Mouse (Mus musculus): ENCODE measurements around the gene Pbx1. TPM values are rescaled to one million over a fixed set of nuclear protein-coding genes. Genes with fewer than 3 reads are reported as not detected.

Gene Pbx1
- polyA plus RNA-seq, 1 experiment from 2014 or later, result 2.0 TPM

DNA sequence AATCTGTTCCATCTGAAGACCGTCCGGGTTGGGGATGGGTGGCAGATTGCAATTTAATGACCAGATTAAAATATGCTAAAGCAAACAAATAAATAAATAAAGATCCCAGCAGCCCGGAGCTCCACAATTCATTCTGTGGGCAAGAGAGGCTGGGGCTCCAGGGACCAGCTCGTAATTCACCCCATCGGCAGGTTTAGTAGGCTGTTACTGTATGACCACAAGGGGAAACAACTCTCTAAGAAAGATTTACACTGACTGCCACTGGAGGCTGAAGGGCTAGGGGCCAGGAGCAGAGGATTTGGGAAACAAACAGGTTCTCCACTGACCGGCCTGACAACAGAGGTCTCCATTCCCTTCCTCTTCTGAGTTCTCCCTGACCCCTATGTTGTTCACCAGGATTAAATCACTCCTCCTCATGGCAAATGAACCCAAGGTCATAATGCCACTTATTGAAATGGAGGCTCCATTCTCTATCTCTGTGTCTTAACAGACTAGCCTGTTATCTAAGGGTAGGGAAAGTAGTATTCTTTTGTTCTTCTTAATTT, 292.9 kb downstream of the Pbx1 start:
- ATAC-seq (ENCODE audit: insufficient read depth), result no peak
- no peaks in the 10 kb centered on the region for H3K27me3 ChIP-seq
- no peak overlapping the region for H3K27ac ChIP-seq (replicated peaks)
- 59% methylated on average over 6 of the region's 6 CpGs for WGBS (ENCODE audit: insufficient replicate concordance)
- H3K9ac ChIP-seq, result no peak overlapping the region
- no peaks in the 10 kb centered on the region for H3K9me3 ChIP-seq (replicated peaks)
- no peaks in the 10 kb centered on the region for H3K4me1 ChIP-seq (replicated peaks)
- no peak overlapping the region for H3K4me3 ChIP-seq (replicated peaks)
- no peak overlapping the region for H3K4me2 ChIP-seq
- no peaks in the 10 kb centered on the region for H3K36me3 ChIP-seq (replicated peaks)

- WGBS (ENCODE audit: insufficient replicate concordance), result 56% methylated on average over 4 of the region's 4 CpGs
- Histone ChIP-seq H3K9ac (no peak overlapping the region), H3K27me3 (no peaks in the 10 kb centered on the region), H3K9me3 (replicated peaks) (no peaks in the 10 kb centered on the region), H3K4me1 (replicated peaks) (no peaks in the 10 kb centered on the region), H3K4me2 (no peak overlapping the region), H3K27ac (replicated peaks) (no peak overlapping the region), H3K36me3 (replicated peaks) (no peaks in the 10 kb centered on the region), H3K4me3 (replicated peaks) (no peak overlapping the region)
- no peak for ATAC-seq (ENCODE audit: insufficient read depth)
Observed at GRCm38 (mm10) chr1:168138669-168139068, 293.4 kb downstream of the Pbx1 start.

DNA sequence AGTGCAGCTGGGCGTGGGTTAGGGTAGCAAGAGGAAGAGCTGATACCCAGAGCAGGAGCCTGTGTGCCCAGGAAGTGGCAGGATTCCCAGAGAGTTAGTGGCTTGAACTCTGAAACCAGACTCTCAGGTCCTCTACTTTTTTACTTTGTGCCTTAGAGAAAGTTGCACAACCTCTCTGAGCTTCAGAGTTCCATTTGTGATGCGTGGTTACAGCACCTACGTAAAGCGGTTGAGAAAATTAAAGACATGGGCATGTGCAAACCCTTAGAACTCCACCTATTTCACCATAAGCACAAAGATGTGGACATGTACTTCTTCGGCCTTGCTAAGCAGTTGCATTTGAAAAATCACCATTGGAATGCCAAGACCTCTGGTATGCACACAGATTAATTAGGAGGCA, 294.2 kb downstream of the Pbx1 start:
- ATAC-seq (ENCODE audit: insufficient read depth), result no peak
- Histone ChIP-seq H3K27me3 (no peaks in the 10 kb centered on the region), H3K4me2 (no peak overlapping the region), H3K9ac (no peak overlapping the region), H3K27ac (replicated peaks) (no peak overlapping the region), H3K4me1 (replicated peaks) (no peaks in the 10 kb centered on the region), H3K9me3 (replicated peaks) (no peaks in the 10 kb centered on the region), H3K36me3 (replicated peaks) (no peaks in the 10 kb centered on the region), H3K4me3 (replicated peaks) (no peak overlapping the region)
- WGBS (ENCODE audit: insufficient replicate concordance), result 63% methylated on average over 5 of the region's 5 CpGs

DNA sequence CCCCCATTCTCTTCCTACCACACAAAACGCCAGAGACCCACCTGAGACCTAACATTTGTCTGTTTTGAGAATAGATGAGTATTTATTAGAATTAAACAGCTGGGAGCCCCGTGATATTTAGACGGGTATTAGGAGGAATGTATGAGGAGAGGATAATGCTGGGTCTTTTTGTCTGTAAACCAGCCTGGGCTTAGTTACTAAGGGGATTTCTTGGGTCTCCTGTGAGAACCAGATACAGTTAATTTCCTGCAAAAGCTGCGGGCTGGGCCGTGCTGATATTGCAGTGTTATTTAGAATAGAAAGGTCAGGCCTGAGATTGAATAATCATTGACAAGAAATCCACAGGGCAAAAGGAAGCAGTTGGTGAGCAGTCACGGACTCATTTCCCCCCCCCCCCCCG, 296.5 kb downstream of the Pbx1 start:
- Histone ChIP-seq H3K4me3 (replicated peaks) (no peak overlapping the region), H3K27me3 (no peaks in the 10 kb centered on the region), H3K27ac (replicated peaks) (no peak overlapping the region), H3K9me3 (replicated peaks) (no peaks in the 10 kb centered on the region), H3K9ac (no peak overlapping the region), H3K36me3 (replicated peaks) (no peaks in the 10 kb centered on the region), H3K4me1 (replicated peaks) (no peaks in the 10 kb centered on the region), H3K4me2 (no peak overlapping the region)
- no peak for ATAC-seq (ENCODE audit: insufficient read depth)
- WGBS (ENCODE audit: insufficient replicate concordance), result 43% methylated on average over 7 of the region's 7 CpGs

GRCm38 (mm10) chr1:168133696-168134095, 298.4 kb downstream of the Pbx1 start:
- no peaks in the 10 kb centered on the region for H3K4me1 ChIP-seq (replicated peaks)
- no peaks in the 10 kb centered on the region for H3K36me3 ChIP-seq (replicated peaks)
- H3K4me2 ChIP-seq, result no peak overlapping the region
- H3K4me3 ChIP-seq (replicated peaks), result no peak overlapping the region
- no peak overlapping the region for H3K9ac ChIP-seq
- ATAC-seq (ENCODE audit: insufficient read depth), result no peak
- no peaks in the 10 kb centered on the region for H3K27me3 ChIP-seq
- H3K27ac ChIP-seq (replicated peaks), result no peak overlapping the region
- no peaks in the 10 kb centered on the region for H3K9me3 ChIP-seq (replicated peaks)

DNA sequence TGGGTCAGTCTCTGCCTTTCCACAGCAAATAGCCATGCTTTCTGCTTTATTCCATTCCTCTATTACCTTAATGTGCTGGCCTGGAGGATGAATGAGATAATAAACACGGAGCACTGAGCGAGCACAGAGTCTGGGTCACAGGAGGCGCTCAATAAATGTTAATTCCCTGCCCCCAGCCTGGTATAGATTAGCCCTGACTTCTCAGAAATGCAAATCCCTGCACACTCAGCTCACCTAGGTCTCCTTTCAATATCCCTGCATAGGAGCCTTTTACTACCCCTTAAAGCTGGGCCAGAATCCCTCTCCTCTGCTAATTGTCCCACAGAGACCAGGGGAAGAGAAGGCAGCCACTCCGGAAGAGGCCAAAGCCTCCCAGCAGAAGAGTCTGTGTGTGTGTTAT, 304.1 kb downstream of the Pbx1 start:
- WGBS (ENCODE audit: insufficient replicate concordance), result 38% methylated on average over 4 of the region's 4 CpGs
- ATAC-seq (ENCODE audit: insufficient read depth), result no peak
- H3K4me3 ChIP-seq (replicated peaks), result no peak overlapping the region

DNA sequence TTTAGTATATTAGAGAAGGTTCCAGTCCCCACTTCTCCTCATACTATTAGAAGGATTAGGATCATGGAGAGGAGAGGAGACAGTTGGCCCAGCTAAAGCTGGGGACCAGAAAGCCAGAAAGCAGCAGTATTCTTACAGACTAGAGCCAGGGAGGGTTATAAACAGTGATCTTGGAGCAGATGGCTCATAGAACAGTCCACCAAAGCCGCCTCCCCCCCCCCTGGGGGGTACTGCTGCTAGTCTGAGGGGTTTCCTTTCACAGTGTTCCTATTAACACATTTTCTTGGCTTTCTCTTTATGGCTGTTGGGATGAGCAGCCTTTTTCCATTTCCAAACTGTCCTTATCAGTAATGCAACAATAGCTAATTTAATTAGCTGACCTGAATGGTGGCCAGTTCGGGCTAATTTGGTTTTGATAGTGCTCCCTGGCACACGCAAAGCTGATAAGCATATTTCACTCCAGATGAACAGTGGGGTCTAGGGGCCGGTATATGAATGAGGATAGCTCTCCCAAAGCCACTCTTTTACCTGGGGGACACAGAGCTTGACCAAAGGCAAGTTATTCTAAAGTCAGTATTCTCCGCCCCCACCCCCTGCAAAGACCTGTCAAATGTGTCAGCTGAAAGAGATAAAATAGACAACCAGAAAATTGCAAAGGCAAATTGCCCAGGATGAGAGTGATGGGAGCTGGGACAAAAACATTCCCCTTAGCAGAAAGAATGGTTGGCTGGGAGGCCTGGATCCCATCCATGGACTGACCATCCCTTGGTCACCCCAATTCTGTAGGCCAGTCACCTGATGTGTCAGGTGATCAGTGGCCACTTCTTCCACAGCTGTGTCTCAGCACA, 307.2 kb downstream of the Pbx1 start:
- H3K27me3 ChIP-seq, result no peaks in the 10 kb centered on the region
- no peaks in the 10 kb centered on the region for H3K4me1 ChIP-seq (replicated peaks)
- no peak overlapping the region for H3K27ac ChIP-seq (replicated peaks)
- H3K4me3 ChIP-seq (replicated peaks), result no peak overlapping the region
- no peak overlapping the region for H3K9ac ChIP-seq
- H3K4me2 ChIP-seq, result no peak overlapping the region
- 51% methylated on average over 5 of the region's 5 CpGs for WGBS (ENCODE audit: insufficient replicate concordance)
- ATAC-seq (ENCODE audit: insufficient read depth), result no peak
- H3K36me3 ChIP-seq (replicated peaks), result no peaks in the 10 kb centered on the region
- no peaks in the 10 kb centered on the region for H3K9me3 ChIP-seq (replicated peaks)

More for the DNA sequence above, 304.1 kb downstream of the Pbx1 start:
- Histone ChIP-seq H3K27ac (replicated peaks) (no peak overlapping the region), H3K36me3 (replicated peaks) (no peaks in the 10 kb centered on the region), H3K4me1 (replicated peaks) (no peaks in the 10 kb centered on the region), H3K4me2 (no peak overlapping the region), H3K27me3 (no peaks in the 10 kb centered on the region), H3K9me3 (replicated peaks) (no peaks in the 10 kb centered on the region), H3K9ac (no peak overlapping the region)

GRCm38 (mm10) chr1:168118077-168118476, 314.0 kb downstream of the Pbx1 start:
- H3K27ac ChIP-seq (replicated peaks), result no peak overlapping the region
- no peaks in the 10 kb centered on the region for H3K4me1 ChIP-seq (replicated peaks)
- H3K4me2 ChIP-seq, result no peak overlapping the region
- no peaks in the 10 kb centered on the region for H3K36me3 ChIP-seq (replicated peaks)
- H3K9me3 ChIP-seq (replicated peaks), result no peaks in the 10 kb centered on the region
- WGBS (ENCODE audit: insufficient replicate concordance), result 55% methylated on average over 5 of the region's 5 CpGs
- ATAC-seq (ENCODE audit: insufficient read depth), result no peak
- no peak overlapping the region for H3K9ac ChIP-seq
- no peak overlapping the region for H3K4me3 ChIP-seq (replicated peaks)
- no peaks in the 10 kb centered on the region for H3K27me3 ChIP-seq

GRCm38 (mm10) chr1:168117367-168117766, 314.7 kb downstream of the Pbx1 start:
- H3K27me3 ChIP-seq, result no peaks in the 10 kb centered on the region
- no peak overlapping the region for H3K27ac ChIP-seq (replicated peaks)
- no peaks in the 10 kb centered on the region for H3K4me1 ChIP-seq (replicated peaks)
- no peaks in the 10 kb centered on the region for H3K9me3 ChIP-seq (replicated peaks)
- no peak overlapping the region for H3K9ac ChIP-seq
- no peak overlapping the region for H3K4me3 ChIP-seq (replicated peaks)
- ATAC-seq (ENCODE audit: insufficient read depth), result no peak
- H3K36me3 ChIP-seq (replicated peaks), result no peaks in the 10 kb centered on the region
- no peak overlapping the region for H3K4me2 ChIP-seq
- 63% methylated on average over 4 of the region's 4 CpGs for WGBS (ENCODE audit: insufficient replicate concordance)

GRCm38 (mm10) chr1:168109797-168110196, 322.3 kb downstream of the Pbx1 start:
- ATAC-seq (ENCODE audit: insufficient read depth), result no peak
- no peak overlapping the region for H3K4me2 ChIP-seq
- H3K36me3 ChIP-seq (replicated peaks), result no peaks in the 10 kb centered on the region
- no peak overlapping the region for H3K4me3 ChIP-seq (replicated peaks)
- no peak overlapping the region for H3K27ac ChIP-seq (replicated peaks)
- WGBS (ENCODE audit: insufficient replicate concordance), result 63% methylated on average over 8 of the region's 8 CpGs
- no peaks in the 10 kb centered on the region for H3K9me3 ChIP-seq (replicated peaks)
- H3K4me1 ChIP-seq (replicated peaks), result no peaks in the 10 kb centered on the region
- H3K9ac ChIP-seq, result no peak overlapping the region
- no peaks in the 10 kb centered on the region for H3K27me3 ChIP-seq

- Histone ChIP-seq H3K9ac (no peak overlapping the region), H3K4me2 (no peak overlapping the region), H3K36me3 (replicated peaks) (no peaks in the 10 kb centered on the region), H3K4me3 (replicated peaks) (no peak overlapping the region), H3K27ac (replicated peaks) (no peak overlapping the region), H3K4me1 (replicated peaks) (no peaks in the 10 kb centered on the region), H3K9me3 (replicated peaks) (no peaks in the 10 kb centered on the region), H3K27me3 (no peaks in the 10 kb centered on the region)
- WGBS (ENCODE audit: insufficient replicate concordance), result 42% methylated on average over 2 of the region's 2 CpGs
- no peak for ATAC-seq (ENCODE audit: insufficient read depth)
Observed at GRCm38 (mm10) chr1:168103821-168104220, 328.2 kb downstream of the Pbx1 start.

DNA sequence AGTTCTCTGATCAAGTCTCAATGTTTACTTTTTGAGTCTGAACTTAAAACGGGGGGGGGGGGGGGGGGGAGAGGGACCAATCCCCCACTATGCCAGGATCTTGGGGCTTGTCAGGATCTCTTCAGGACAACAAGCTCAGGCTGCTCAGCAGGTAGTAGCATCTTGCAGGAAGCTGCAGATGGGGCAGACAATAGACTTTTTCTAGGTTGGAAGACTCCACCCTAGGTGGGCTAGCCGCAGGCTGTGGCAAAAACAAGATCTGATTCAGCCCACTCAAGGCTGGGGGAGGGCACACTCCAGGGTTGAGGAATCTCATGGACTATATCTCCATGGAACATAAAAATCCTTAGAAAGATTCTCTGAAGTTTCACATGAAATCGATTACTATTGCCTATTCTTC, 330.6 kb downstream of the Pbx1 start:
- Histone ChIP-seq H3K27me3 (no peaks in the 10 kb centered on the region), H3K27ac (replicated peaks) (no peak overlapping the region), H3K4me3 (replicated peaks) (no peak overlapping the region), H3K36me3 (replicated peaks) (no peaks in the 10 kb centered on the region), H3K9ac (no peak overlapping the region), H3K9me3 (replicated peaks) (no peaks in the 10 kb centered on the region), H3K4me2 (no peak overlapping the region), H3K4me1 (replicated peaks) (no peaks in the 10 kb centered on the region)
- WGBS (ENCODE audit: insufficient replicate concordance), result 44% methylated on average over 3 of the region's 3 CpGs
- ATAC-seq (ENCODE audit: insufficient read depth), result no peak
